ENCODE assay signal across 9 mouse cellular contexts in genomic region chr11:94159911-94160415, GRCm38 (mm10). TPM values are rescaled to one million over a fixed set of nuclear protein-coding genes. Genes with fewer than 3 reads are reported as not detected.
DNase-seq lines count a peak whose midpoint lies in the region; ATAC-seq and TF ChIP-seq lines count a peak whose summit lies in the region.
"Had no signal": no experiment of that assay in that cellular context is flagged by ENCODE, and none has a peak within 500 bp of the region (broad histone marks: within the 10 kb centered on the region; RNA-seq: fewer than 3 reads in every experiment).

No protein-coding gene starts in this region.

- 59% methylated on average over 7 of the region's 7 CpGs for WGBS in kidney, embryonic 14.5 days
- WGBS in embryonic facial prominence, embryonic 10.5 days: 30% methylated on average over 7 of the region's 7 CpGs
- 15% methylated on average over 7 of the region's 7 CpGs for WGBS in hindbrain, embryonic 14.5 days

- no peak for TF ChIP-seq POLR2A in myocyte (IDR thresholded peaks at IDR 0.05; ENCODE audit: insufficient read length, low read depth)

- no peaks in the 10 kb centered on the region for H3K36me3 ChIP-seq in kidney, embryonic 14.5 days (ENCODE audit: control insufficient read depth, insufficient read depth, low read length)
- no peaks in the 10 kb centered on the region for H3K36me3 ChIP-seq in embryonic facial prominence, embryonic 10.5 days (replicated peaks)
- no peaks in the 10 kb centered on the region for H3K36me3 ChIP-seq in hindbrain, embryonic 14.5 days (replicated peaks; ENCODE audit: control insufficient read depth, insufficient read depth)
- H3K36me3 ChIP-seq in myocyte (ENCODE audit: control insufficient read depth, insufficient read depth): no peaks in the 10 kb centered on the region

- no peaks in the 10 kb centered on the region for H3K79me2 ChIP-seq in myocyte (ENCODE audit: control insufficient read depth, insufficient read depth)

- no peak overlapping the region for H3ac ChIP-seq in myocyte (ENCODE audit: control insufficient read depth, insufficient read length)

- ATAC-seq in kidney, embryonic 14.5 days (ENCODE audit: low FRiP score, low TSS enrichment): no peak
- peak; percentile 11 for ATAC-seq in hindbrain, embryonic 14.5 days (ENCODE audit: low FRiP score)

- no peaks in the 10 kb centered on the region for H3K27me3 ChIP-seq in kidney, embryonic 14.5 days (ENCODE audit: control insufficient read depth, insufficient read depth, low read length)
- H3K27me3 ChIP-seq in embryonic facial prominence, embryonic 10.5 days (replicated peaks; ENCODE audit: low read depth, poor library complexity, severe bottlenecking): peaks cover 28% of the 10 kb centered on the region
- H3K27me3 ChIP-seq in hindbrain, embryonic 14.5 days (ENCODE audit: control insufficient read depth, insufficient read depth, low read length): no peaks in the 10 kb centered on the region
- H3K27me3 ChIP-seq in myocyte (ENCODE audit: control insufficient read depth, insufficient read depth, insufficient read length): no peaks in the 10 kb centered on the region

- no peak overlapping the region for H3K9ac ChIP-seq in kidney, embryonic 14.5 days (ENCODE audit: low read depth, low read length)
- peak overlapping the region; percentile 57 for H3K9ac ChIP-seq in hindbrain, embryonic 14.5 days

- H3K4me3 ChIP-seq in kidney, embryonic 14.5 days (ENCODE audit: low read length): no peak overlapping the region
- peak overlapping the region; percentile 49 for H3K4me3 ChIP-seq in embryonic facial prominence, embryonic 10.5 days
- peak overlapping the region; percentile 9; the same call in 1 of the 2 replicates for H3K4me3 ChIP-seq in hindbrain, embryonic 14.5 days (replicated peaks; ENCODE audit: low read length)
- peak overlapping the region; percentile 3 for H3K4me3 ChIP-seq in myocyte

- no peak overlapping the region for H3K27ac ChIP-seq in kidney, embryonic 14.5 days (ENCODE audit: low read depth, low read length)
- peak overlapping the region; percentile 88 for H3K27ac ChIP-seq in embryonic facial prominence, embryonic 10.5 days (replicated peaks)
- peak overlapping the region; percentile 99 for H3K27ac ChIP-seq in hindbrain, embryonic 14.5 days

- no peaks in the 10 kb centered on the region for H3K9me3 ChIP-seq in kidney, embryonic 14.5 days (ENCODE audit: control insufficient read depth, low read length)
- H3K9me3 ChIP-seq in embryonic facial prominence, embryonic 10.5 days: no peaks in the 10 kb centered on the region
- no peaks in the 10 kb centered on the region for H3K9me3 ChIP-seq in hindbrain, embryonic 14.5 days (ENCODE audit: control insufficient read depth, low read length)

- H3K4me2 ChIP-seq in kidney, embryonic 14.5 days (replicated peaks; ENCODE audit: low read depth, low read length): peak overlapping the region; percentile 29; the same call in 1 of the 2 replicates
- H3K4me2 ChIP-seq in hindbrain, embryonic 14.5 days (replicated peaks): peak overlapping the region; percentile 47
- H3K4me2 ChIP-seq in myocyte (ENCODE audit: low read depth): peak overlapping the region; percentile 95

- H3K4me1 ChIP-seq in kidney, embryonic 14.5 days (ENCODE audit: control insufficient read depth, insufficient read depth, low read length): peaks cover 25% of the 10 kb centered on the region
- peaks cover 43% of the 10 kb centered on the region for H3K4me1 ChIP-seq in embryonic facial prominence, embryonic 10.5 days
- H3K4me1 ChIP-seq in hindbrain, embryonic 14.5 days (replicated peaks; ENCODE audit: control insufficient read depth, insufficient read depth, low read length): peaks cover 43% of the 10 kb centered on the region

- DNase-seq in kidney, postnatal 36 days: no peak
- no peak for DNase-seq in embryonic facial prominence, embryonic 10.5 days (ENCODE audit: low spot score)
- peak; percentile 67 for DNase-seq in hindbrain, embryonic 14.5 days (ENCODE audit: low spot score)
- no peak for DNase-seq in ovary, postnatal 36 days (ENCODE audit: low spot score)
- DNase-seq in right cerebral cortex, postnatal 14 days: no peak
- DNase-seq in cerebellum, postnatal 4 days (ENCODE audit: low spot score in 2 of 2): no peak
- DNase-seq: thymus, postnatal 4 days had no signal

TF ChIP-seq in myocyte, 11 proteins besides CTCF, POLR2A, EP300 and RAD21:
- no peak for TF ChIP-seq USF1 (IDR thresholded peaks at IDR 0.05; ENCODE audit: low read depth)
- no peak for TF ChIP-seq MAX (IDR thresholded peaks at IDR 0.05; ENCODE audit: low read depth)
- TF ChIP-seq TCF3 (IDR thresholded peaks at IDR 0.05; ENCODE audit: insufficient read length, low read depth): no peak
- TF ChIP-seq SRF (IDR thresholded peaks at IDR 0.05; ENCODE audit: control insufficient read depth, insufficient read length, low read depth): no peak
- TF ChIP-seq MYOG (IDR thresholded peaks at IDR 0.05; ENCODE audit: control insufficient read depth in 1 of 3, insufficient read depth in 1 of 3, insufficient read length in 2 of 3, low read depth in 2 of 3): no peak
- TF ChIP-seq MYOD1 (IDR thresholded peaks at IDR 0.05; ENCODE audit: control insufficient read depth in 1 of 3, insufficient read length in 2 of 3, low read depth in 2 of 3): no peak
- no peak for TF ChIP-seq POLR2AphosphoS2 (IDR thresholded peaks at IDR 0.05; ENCODE audit: insufficient read length, low read depth)
- TF ChIP-seq E2F4 (IDR thresholded peaks at IDR 0.05; ENCODE audit: insufficient read depth): no peak
- no peak for TF ChIP-seq REST (IDR thresholded peaks at IDR 0.05; ENCODE audit: insufficient read depth, insufficient read length)
- TF ChIP-seq TCF12 (IDR thresholded peaks at IDR 0.05; ENCODE audit: insufficient read depth, poor library complexity, severe bottlenecking): no peak
- TF ChIP-seq CEBPB (IDR thresholded peaks at IDR 0.05; ENCODE audit: insufficient read depth, poor library complexity, severe bottlenecking): no peak

RNA-seq across cellular contexts. Expression of gene Tob1, which starts 51.3 kb away (rescaled TPM):
- 27.2 and 36.6 TPM in 2 replicates for polyA plus RNA-seq in kidney, embryonic 14.5 days (2014; fragmentation: Nextera tagmentation; extraction: Ambion mirVana)
- polyA plus RNA-seq in embryonic facial prominence, embryonic 10.5 days (2016; fragmentation: Nextera tagmentation; extraction: Ambion mirVana): 18.4 and 22.1 TPM in 2 replicates
- polyA plus RNA-seq in hindbrain, embryonic 14.5 days (2014; fragmentation: Nextera tagmentation; extraction: Ambion mirVana): 34.3 and 34.6 TPM in 2 replicates
- 32.8 TPM for polyA plus RNA-seq in myocyte (2012; fragmentation: generic; extraction: Trizol)

Comparison
In these comparisons a context has a peak if more than half of its experiments do, and no peak if none do; other contexts are left out.
1. H3K4me2 ChIP-seq: peak in every context shown above with its lines; median percentile 95 in myocyte; 47 in hindbrain, embryonic 14.5 days; 29 in kidney, embryonic 14.5 days.